Mouse (Mus musculus) kidney, postnatal 14 days (tissue): ENCODE results near the gene Ntm.

ENCODE experiments used
- DNase-seq: peaks from one replicate; pipeline ENCODE4 v3.0.0; 2022; ENCODE audit warnings: mixed read lengths

The Ntm gene

GRCm38 (mm10) chr9:29562419-29563071, 400.4 kb downstream of the Ntm start:
- DNase-seq = no peak

DNA sequence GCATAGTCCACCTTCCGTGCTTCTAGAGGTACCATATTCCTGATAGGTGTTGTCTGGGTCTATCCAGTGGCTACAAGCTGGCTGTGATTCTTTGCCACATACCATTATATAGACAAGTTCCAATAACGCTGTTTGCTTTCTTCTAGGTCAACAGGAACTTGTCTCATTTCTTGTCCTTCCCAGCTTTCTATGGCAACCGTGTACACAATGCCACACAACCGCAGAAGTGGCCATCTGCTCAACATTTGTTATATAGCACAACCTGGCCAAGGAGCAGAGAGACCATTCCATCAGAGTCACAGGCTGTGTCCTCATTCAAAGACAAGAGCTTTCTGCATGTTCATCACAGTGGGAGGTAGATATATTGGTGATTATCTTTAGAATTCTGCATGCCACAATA, 404.0 kb downstream of the Ntm start:
- no peak for DNase-seq

- DNase-seq = no peak
These were observed 412.4 kb downstream of the Ntm start for GRCm38 (mm10) chr9:29550582-29550981.

- DNase-seq = no peak
These were observed 412.8 kb downstream of the Ntm start for GRCm38 (mm10) chr9:29550107-29550506.

- DNase-seq = no peak
These were observed 426.5 kb downstream of the Ntm start for GRCm38 (mm10) chr9:29536415-29536814.

- no peak for DNase-seq
These were observed 428.2 kb downstream of the Ntm start for GRCm38 (mm10) chr9:29534773-29535172.

DNA sequence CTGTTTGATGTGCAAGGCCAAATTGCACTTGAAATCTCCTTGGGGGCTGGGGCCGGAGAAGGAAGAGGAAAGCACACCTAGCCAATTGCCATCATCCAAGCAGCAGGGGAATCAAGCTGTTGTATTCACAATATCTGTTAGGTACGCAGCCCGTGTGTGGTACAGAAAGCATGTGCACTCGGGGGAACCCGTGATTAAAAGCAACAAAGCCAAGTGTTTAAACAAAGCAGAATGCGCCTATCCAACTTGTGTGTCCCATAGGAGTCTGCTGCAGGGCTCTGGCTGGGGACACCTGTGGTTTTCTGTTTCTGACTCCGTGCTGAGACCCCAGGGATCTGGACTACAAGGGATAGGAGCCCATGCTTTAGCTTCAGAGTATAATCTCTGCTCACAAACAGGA, 428.6 kb downstream of the Ntm start:
- DNase-seq = no peak

DNA sequence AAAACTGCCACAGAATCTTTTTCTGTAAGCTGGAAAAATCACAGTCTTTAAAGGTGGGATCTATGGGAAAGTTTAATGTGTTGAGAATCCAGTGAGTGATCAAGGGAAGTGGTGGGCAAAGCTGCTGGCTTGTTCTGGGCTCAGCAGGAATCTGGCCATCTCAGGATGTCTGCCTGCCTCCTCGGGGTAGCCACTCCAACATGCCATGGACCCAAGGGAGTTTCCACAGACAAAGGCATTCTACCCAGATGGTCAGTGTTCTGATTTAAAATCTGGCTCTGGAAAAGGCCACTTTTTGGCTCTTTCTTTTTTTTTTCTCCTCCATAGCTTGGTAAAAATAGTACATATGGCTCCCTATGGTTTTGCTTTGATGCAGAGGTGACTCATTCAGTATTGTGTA, 429.4 kb downstream of the Ntm start:
- no peak for DNase-seq

- DNase-seq = no peak
These were observed 431.6 kb downstream of the Ntm start for GRCm38 (mm10) chr9:29531147-29531917.

- DNase-seq = no peak
These were observed 438.8 kb downstream of the Ntm start for GRCm38 (mm10) chr9:29524109-29524508.

DNA sequence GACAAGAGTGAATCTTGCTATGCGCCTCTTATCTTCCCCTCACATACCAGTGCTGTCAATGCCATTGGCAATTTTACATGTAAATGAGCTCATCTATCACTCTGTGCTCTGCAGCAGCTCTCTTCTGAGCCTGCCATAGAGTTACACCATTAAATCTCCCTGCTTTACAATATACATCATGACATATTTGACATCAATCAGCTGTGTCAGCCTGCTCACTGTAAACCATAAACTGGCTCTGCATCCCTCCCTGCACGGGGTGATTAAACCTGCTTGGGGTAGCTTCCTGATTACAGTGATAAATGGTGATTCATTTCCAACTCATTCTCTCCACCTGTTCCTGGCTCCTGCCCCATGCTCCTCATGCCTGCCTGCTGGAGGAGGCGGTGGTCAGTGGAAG, 439.7 kb downstream of the Ntm start:
- DNase-seq = no peak

DNA sequence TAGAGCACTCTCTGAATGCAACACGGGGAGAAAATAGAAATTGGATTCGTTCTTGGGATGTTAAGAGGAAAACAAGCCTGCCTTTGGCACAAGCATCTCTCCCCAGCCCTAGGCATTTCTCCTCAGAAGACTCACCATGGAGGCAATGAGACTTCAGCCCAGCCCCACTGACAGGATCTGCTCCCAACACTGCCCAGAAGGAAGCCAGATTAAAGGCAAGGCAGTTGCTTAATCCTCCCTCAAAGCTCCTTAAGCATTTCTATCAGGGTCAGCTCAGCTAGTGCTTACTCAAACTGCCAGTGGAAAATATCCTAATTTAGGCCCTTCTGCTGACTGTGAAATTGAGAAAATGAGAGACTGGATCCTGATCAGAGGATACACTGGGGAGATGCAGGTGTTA, 443.8 kb downstream of the Ntm start:
- no peak for DNase-seq

- DNase-seq = no peak
These were observed 446.3 kb downstream of the Ntm start for GRCm38 (mm10) chr9:29516688-29517087.

GRCm38 (mm10) chr9:29514588-29515356, 448.2 kb downstream of the Ntm start:
- no peak for DNase-seq

- no peak for DNase-seq
These were observed 466.9 kb downstream of the Ntm start for GRCm38 (mm10) chr9:29496002-29496401.

DNA sequence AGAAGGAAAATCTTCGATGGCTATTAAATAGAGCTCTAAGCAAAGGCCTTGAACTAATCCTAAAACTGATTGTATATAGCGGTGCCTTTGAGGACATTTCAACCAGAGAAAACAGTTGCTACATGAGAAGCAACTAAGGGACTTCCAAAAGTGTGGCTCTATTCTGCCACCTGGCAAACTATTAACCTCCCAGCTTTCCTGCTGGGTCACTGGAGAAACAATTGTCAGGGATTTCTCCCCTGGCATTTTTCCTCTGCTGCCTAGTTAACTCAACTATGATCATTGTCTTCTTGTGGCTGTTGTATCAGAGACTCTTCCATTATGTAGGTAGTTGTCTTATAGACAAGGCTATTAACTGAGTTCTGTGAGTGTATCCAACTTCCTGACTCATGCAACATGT, 480.7 kb downstream of the Ntm start:
- DNase-seq = no peak

GRCm38 (mm10) chr9:29479051-29479450, 483.9 kb downstream of the Ntm start:
- DNase-seq = no peak

DNA sequence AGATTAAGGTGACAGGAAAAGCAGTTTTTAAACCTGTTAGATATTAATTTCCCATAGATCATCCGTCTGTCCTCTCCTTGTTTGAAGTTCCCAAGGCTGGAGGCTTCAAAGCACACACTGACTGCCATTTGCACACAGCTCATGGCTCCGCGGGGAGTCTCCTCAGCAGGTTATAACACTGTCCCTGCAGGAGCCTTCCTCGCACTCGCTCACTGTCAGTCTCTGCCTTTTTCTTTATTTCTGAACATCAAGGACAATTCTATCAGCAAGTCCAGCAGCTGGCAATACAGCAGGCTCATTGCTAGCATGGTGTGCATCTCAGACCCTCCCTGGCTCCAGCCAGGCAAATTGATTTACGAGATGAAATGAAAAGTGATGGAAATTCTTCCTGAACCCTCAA, 485.7 kb downstream of the Ntm start:
- DNase-seq = no peak

DNA sequence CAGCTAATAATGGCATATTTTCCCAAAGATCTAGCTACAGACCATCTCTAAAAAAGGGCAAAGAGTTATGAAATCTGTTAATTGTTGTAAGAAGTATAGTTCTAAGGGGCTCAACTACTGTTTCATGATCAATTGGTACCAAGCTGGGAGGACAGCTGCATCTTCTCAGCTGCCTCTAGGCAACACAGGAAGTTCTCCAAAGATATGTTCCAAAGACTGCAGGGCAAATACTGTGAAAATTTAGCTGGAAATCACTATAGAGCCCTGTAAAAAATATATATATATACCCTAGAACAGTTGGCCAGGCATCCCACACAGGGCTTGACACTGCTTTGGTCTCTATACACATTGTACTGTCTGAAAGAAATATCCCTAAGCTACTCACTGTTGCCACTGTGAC, 489.5 kb downstream of the Ntm start:
- DNase-seq = no peak

DNA sequence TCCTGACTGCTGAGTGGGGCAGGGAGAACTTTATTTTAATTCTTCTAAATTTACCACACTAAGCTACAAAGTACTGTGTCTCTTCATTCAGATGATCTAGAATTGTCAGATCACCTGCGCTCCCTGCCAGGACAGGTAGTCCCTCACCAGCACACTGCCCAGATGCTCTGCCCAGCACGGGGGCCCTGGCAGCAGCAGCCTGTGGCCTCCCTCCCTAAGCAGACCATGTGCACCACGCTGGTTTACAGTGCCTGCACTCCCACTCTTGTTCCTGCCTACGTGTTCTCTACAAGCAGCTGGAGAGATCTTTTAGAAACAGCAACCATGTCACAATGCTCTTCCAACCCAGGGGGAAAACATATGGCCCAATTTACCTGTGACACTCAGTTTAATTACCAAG, 490.7 kb downstream of the Ntm start:
- no peak for DNase-seq

DNA sequence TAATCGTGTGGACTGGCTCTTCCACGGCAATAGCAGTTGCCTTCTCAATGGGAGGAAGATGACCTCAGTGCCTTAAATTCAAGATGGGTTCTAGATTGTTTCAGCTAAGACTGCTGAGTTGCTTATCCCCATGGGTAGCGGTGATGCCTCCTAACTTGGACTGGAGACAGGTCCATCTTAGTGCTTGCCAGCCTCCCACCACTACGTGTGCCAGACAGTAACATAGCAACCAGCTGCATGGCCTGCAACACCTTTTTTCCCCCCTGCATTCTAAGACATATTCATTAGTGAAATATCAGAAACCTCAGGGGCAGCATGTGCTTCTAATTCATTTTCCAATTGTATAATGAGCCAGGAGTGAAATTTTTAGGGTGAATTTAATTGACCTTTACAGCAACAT, 498.2 kb downstream of the Ntm start:
- no peak for DNase-seq

DNA sequence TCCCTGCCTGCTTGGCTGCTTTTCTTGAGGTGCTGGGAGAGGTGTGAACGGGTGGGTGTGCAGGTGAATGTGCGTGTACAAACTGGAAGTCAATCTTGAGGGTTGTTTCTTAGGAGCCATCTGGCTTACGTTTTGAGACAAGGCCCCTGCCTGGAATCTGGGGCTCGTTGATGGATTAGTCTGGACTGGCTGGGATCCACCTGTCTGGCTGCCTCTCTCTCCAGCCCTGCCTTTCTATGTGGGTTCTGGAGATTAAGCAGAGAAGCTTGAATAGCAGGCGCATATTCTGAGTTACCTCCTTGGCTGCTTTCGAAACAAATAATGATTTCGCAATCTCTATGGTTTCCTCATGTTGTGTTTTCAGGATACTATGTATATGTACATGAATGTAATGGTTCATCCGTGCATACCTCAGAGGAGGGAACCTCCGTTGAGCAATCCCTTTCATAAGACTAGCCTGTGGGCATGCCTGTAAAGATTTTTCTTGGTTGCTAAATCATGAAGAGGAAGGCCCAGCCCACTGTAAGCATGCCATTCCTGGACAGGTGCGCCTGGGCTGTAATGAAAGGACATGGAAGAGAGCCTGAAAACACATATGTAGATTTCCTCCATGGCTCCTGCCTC, 499.9 kb downstream of the Ntm start:
- no peak for DNase-seq

DNA sequence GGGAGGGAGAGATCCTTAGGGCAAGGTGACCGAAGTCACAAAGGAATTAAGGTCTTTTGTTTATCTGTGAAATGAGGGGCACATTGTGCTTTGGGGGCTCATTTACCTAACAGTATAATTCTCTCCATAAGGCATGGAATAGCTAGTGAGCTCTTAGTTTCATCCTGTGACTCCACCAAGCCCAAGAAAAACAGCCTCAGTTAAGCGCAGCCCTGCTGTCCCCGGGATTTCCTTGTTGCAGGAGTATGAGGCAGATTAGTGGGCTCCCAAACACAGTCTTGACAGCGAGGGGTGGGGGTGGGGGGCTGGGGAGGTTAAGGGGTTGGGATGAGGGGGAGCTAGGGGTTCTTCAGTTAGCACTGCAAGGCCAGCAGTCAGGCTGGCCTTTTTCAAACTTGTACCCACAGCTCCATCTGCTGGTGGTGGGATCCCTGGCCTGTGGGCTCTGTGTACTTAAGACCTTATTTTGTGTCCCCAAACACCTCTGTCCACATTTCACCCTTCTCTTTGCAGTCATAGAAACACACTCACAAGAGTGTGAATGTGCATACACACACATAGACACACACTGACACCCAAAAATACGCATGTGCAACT, 504.9 kb downstream of the Ntm start:
- DNase-seq = peak; percentile 62
